Mouse (Mus musculus) MEL (cell line): Measurements from ENCODE around the gene Acot7. TPM values are rescaled to one million over a fixed set of nuclear protein-coding genes. Genes with fewer than 3 reads are reported as not detected.

Experiments used
- DNase-seq: peaks from one replicate; pipeline ENCODE4 v3.0.0; 2011; ENCODE audit warnings: low read depth, low spot score
- H3K27ac ChIP-seq: 2 replicates; pipeline ENCODE4 v1.5.1; 2012; ENCODE audit warnings: low read depth, mild to moderate bottlenecking, control low read depth, low read length, moderate library complexity; ENCODE audit not compliant: control insufficient read depth
- H3K27me3 ChIP-seq, 2 experiments: fragments of 150-350 bp in 1 of 2; sonication (generic) in 1 of 2; 2 replicates each; pipeline ENCODE4 v1.6.1; 2012; ENCODE audit warnings: low read length in 2 of 2, mild to moderate bottlenecking in 2 of 2, improper control_type of control experiment in 1 of 2, moderate library complexity in 1 of 2; ENCODE audit not compliant: insufficient read depth in 2 of 2, control insufficient read depth in 1 of 2
- H3K36me3 ChIP-seq, 2 experiments: 2 replicates each; pipeline ENCODE4 v1.6.1; 2012 to 2014; ENCODE audit warnings: low read length in 2 of 2, improper control_type of control experiment in 1 of 2, inconsistent platforms in 1 of 2, mild to moderate bottlenecking in 1 of 2; ENCODE audit not compliant: insufficient read depth in 2 of 2, control insufficient read depth in 1 of 2
- H3K4me1 ChIP-seq, 2 experiments: fragments of 150-350 bp in 1 of 2; sonication (generic) in 1 of 2; 2 replicates each; pipeline ENCODE4 v1.6.1; 2012; ENCODE audit warnings: low read length in 2 of 2, improper control_type of control experiment in 1 of 2, mild to moderate bottlenecking in 1 of 2; ENCODE audit not compliant: insufficient read depth in 2 of 2, control insufficient read depth in 1 of 2
- H3K4me3 ChIP-seq, 2 experiments: fragments of 150-350 bp in 1 of 2; sonication (generic) in 1 of 2; 2 replicates each; pipeline ENCODE4 v1.5.1; 2012; ENCODE audit warnings: low read depth in 2 of 2, low read length in 2 of 2, mild to moderate bottlenecking in 2 of 2, moderate library complexity in 2 of 2, control low read depth in 1 of 2, improper control_type of control experiment in 1 of 2; ENCODE audit not compliant: control insufficient read depth in 1 of 2, insufficient read depth in 1 of 2
- H3K79me2 ChIP-seq: 2 replicates; pipeline ENCODE4 v1.6.1; 2012; ENCODE audit warnings: mild to moderate bottlenecking, low read length, moderate library complexity; ENCODE audit not compliant: control insufficient read depth, poor library complexity, insufficient read depth
- H3K9ac ChIP-seq: 2 replicates; pipeline ENCODE4 v1.6.1; 2012; ENCODE audit warnings: low read depth, mild to moderate bottlenecking, control low read depth, low read length, moderate library complexity; ENCODE audit not compliant: control insufficient read depth, poor library complexity, severe bottlenecking
- H3K9me3 ChIP-seq: fragments of 150-350 bp; sonication (generic); replicated peaks from 2 replicates; pipeline ENCODE4 v1.6.1; 2012; ENCODE audit warnings: mild to moderate bottlenecking, low read length, improper control_type of control experiment, moderate library complexity; ENCODE audit not compliant: insufficient read depth
- BHLHE40 ChIP-seq: IDR thresholded peaks from 2 replicates; pipeline ENCODE4 v1.6.1; 2012; ENCODE audit warnings: low read depth, mild to moderate bottlenecking, inconsistent platforms, low read length, improper control_type of control experiment, borderline replicate concordance
- CHD2 ChIP-seq: IDR thresholded peaks from 2 replicates; pipeline ENCODE4 v1.6.1; 2011; ENCODE audit warnings: low read length, improper control_type of control experiment
- EP300 ChIP-seq, 2 experiments: IDR thresholded peaks; 2 replicates each; pipeline ENCODE4 v1.6.1; 2011; ENCODE audit warnings: improper control_type of control experiment in 2 of 2, low read length in 2 of 2, low read depth in 1 of 2, mild to moderate bottlenecking in 1 of 2
- HCFC1 ChIP-seq: IDR thresholded peaks from 2 replicates; pipeline ENCODE4 v1.6.1; 2012; ENCODE audit warnings: low read depth, mild to moderate bottlenecking, inconsistent platforms, low read length, improper control_type of control experiment, moderate library complexity
- JUND ChIP-seq: IDR thresholded peaks from 2 replicates; pipeline ENCODE4 v1.6.1; 2011; ENCODE audit warnings: low read depth, mild to moderate bottlenecking, improper control_type of control experiment, low read length
- KAT2A ChIP-seq: conservative IDR thresholded peaks from 2 replicates; pipeline ENCODE4 v1.6.1; 2012; ENCODE audit warnings: low read depth, low read length, improper control_type of control experiment, inconsistent platforms
- MYB ChIP-seq: IDR thresholded peaks from 2 replicates; pipeline ENCODE4 v1.6.1; 2011; ENCODE audit warnings: mild to moderate bottlenecking, low read depth, low read length, improper control_type of control experiment
- MYC ChIP-seq: IDR thresholded peaks from 2 replicates; pipeline ENCODE4 v1.6.1; 2011; ENCODE audit warnings: low read depth, mild to moderate bottlenecking, low read length, improper control_type of control experiment, moderate library complexity
- NRF1 ChIP-seq: IDR thresholded peaks from 2 replicates; pipeline ENCODE4 v1.6.1; 2014; ENCODE audit warnings: low read depth, mild to moderate bottlenecking, inconsistent platforms, low read length, improper control_type of control experiment, moderate library complexity; ENCODE audit not compliant: poor library complexity, insufficient read depth, severe bottlenecking
- POLR2AphosphoS5 ChIP-seq: IDR thresholded peaks from 2 replicates; pipeline ENCODE4 v1.6.1; 2012; ENCODE audit warnings: low read depth, borderline replicate concordance, mild to moderate bottlenecking, inconsistent platforms, low read length, moderate library complexity, mixed read lengths
- SMC3 ChIP-seq: IDR thresholded peaks from 2 replicates; pipeline ENCODE4 v1.6.1; 2011; ENCODE audit warnings: low read depth, low read length, improper control_type of control experiment
- TAL1 ChIP-seq: IDR thresholded peaks from 2 replicates; pipeline ENCODE4 v1.6.1; 2012; ENCODE audit warnings: mild to moderate bottlenecking, inconsistent platforms, low read length, moderate library complexity, mixed read lengths
- UBTF ChIP-seq: IDR thresholded peaks from 2 replicates; pipeline ENCODE4 v1.6.1; 2012; ENCODE audit warnings: low read depth, mild to moderate bottlenecking, inconsistent platforms, low read length, improper control_type of control experiment, moderate library complexity, borderline replicate concordance; ENCODE audit not compliant: insufficient read depth
- USF2 ChIP-seq, 2 experiments: IDR thresholded peaks; 2 replicates each; pipeline ENCODE4 v1.6.1; 2011 to 2012; ENCODE audit warnings: improper control_type of control experiment in 2 of 2, low read length in 2 of 2, borderline replicate concordance in 1 of 2, inconsistent platforms in 1 of 2, low read depth in 1 of 2, mild to moderate bottlenecking in 1 of 2; ENCODE audit not compliant: insufficient read depth in 1 of 2
- ZC3H11A ChIP-seq: IDR thresholded peaks from 2 replicates; pipeline ENCODE4 v1.6.1; 2012; ENCODE audit warnings: low read depth, mild to moderate bottlenecking, inconsistent platforms, low read length, improper control_type of control experiment
- ZKSCAN1 ChIP-seq: IDR thresholded peaks from 2 replicates; pipeline ENCODE4 v1.6.1; 2012; ENCODE audit warnings: low read depth, mild to moderate bottlenecking, inconsistent platforms, low read length, improper control_type of control experiment, moderate library complexity
- ZMIZ1 ChIP-seq: IDR thresholded peaks from 2 replicates; pipeline ENCODE4 v1.6.1; 2012; ENCODE audit warnings: low read depth, mild to moderate bottlenecking, inconsistent platforms, low read length, improper control_type of control experiment, moderate library complexity
- polyA plus RNA-seq, 2 experiments: library from polyadenylated mRNA; stranded (reverse) in 1 of 2; unstranded in 1 of 2; fragments of >175 nt in 1 of 2; fragments of >200 nt in 1 of 2; gene quantifications; 2 replicates each; pipeline versions ENCODE4 v1.2.1 to v1.2.4; 2012; ENCODE audit warnings: low replicate concordance in 2 of 2, low read depth in 1 of 2; ENCODE audit not compliant: insufficient read length in 2 of 2, insufficient read depth in 1 of 2, missing spikeins in 1 of 2
- total RNA-seq: library from RNA; depleted of rRNA; stranded (reverse); fragments of 300-350 nt; gene quantifications from 2 replicates; pipeline ENCODE4 v1.2.3, GENCODE M21; 2012

Gene Acot7
- total and polyA plus RNA-seq, 3 experiments: 92.7 to 127 TPM; not detected in 1

- no peaks in the 10 kb centered on the region for H3K4me1 ChIP-seq
- no peaks in the 10 kb centered on the region for H3K79me2 ChIP-seq
- no peak for DNase-seq
- no peaks in the 10 kb centered on the region for H3K27me3 ChIP-seq
- no peak overlapping the region for H3K9ac ChIP-seq
- H3K4me3 ChIP-seq: no peak overlapping the region
- H3K36me3 ChIP-seq: no peaks in the 10 kb centered on the region; a peak in 1 of 4 replicates
- H3K27ac ChIP-seq: no peak overlapping the region
- H3K9me3 ChIP-seq: no peaks in the 10 kb centered on the region
- TF ChIP-seq JUND (no peak), ZKSCAN1 (no peak), CHD2 (no peak), HCFC1 (no peak), BHLHE40 (no peak), MYC (no peak), EP300 (IDR thresholded peaks at IDR 0.05; ENCODE audit: low read depth in 1 of 2, low read length in 2 of 2) (no peak), ZMIZ1 (no peak), NRF1 (no peak)
Measured at GRCm38 (mm10) chr4:152231326-152231725, 53.4 kb downstream of the Acot7 start.

GRCm38 (mm10) chr4:152232411-152232903, 54.5 kb downstream of the Acot7 start:
- H3K27me3 ChIP-seq: no peaks in the 10 kb centered on the region
- TF ChIP-seq UBTF (no peak), POLR2AphosphoS5 (no peak), KAT2A (no peak), EP300 (IDR thresholded peaks at IDR 0.05; ENCODE audit: low read depth in 1 of 2, low read length in 2 of 2) (no peak), MYB (no peak), TAL1 (no peak), MYC (no peak)
- H3K4me3 ChIP-seq: no peak overlapping the region
- H3K9ac ChIP-seq: no peak overlapping the region
- H3K9me3 ChIP-seq: no peaks in the 10 kb centered on the region
- H3K36me3 ChIP-seq: no peaks in the 10 kb centered on the region; a peak in 1 of 4 replicates
- H3K79me2 ChIP-seq: no peaks in the 10 kb centered on the region
- DNase-seq: no peak
- no peak overlapping the region for H3K27ac ChIP-seq
- no peaks in the 10 kb centered on the region for H3K4me1 ChIP-seq

GRCm38 (mm10) chr4:152239974-152240373, 62.0 kb downstream of the Acot7 start:
- H3K27ac ChIP-seq: no peak overlapping the region
- DNase-seq: no peak
- H3K27me3 ChIP-seq: no peaks in the 10 kb centered on the region
- no peaks in the 10 kb centered on the region for H3K9me3 ChIP-seq
- H3K4me1 ChIP-seq: no peaks in the 10 kb centered on the region
- H3K79me2 ChIP-seq: no peaks in the 10 kb centered on the region
- no peak overlapping the region for H3K4me3 ChIP-seq
- no peak overlapping the region for H3K9ac ChIP-seq
- H3K36me3 ChIP-seq: no peaks in the 10 kb centered on the region; a peak in 1 of 4 replicates
- no peak for TF ChIP-seq ZMIZ1
- no peak for TF ChIP-seq ZC3H11A
- no peak for TF ChIP-seq USF2 (IDR thresholded peaks at IDR 0.05; ENCODE audit: borderline replicate concordance in 1 of 2, insufficient read depth in 1 of 2, low read depth in 1 of 2, low read length in 2 of 2)
- no peak for TF ChIP-seq SMC3
- no peak for TF ChIP-seq CHD2
- no peak for TF ChIP-seq POLR2AphosphoS5
